Mouse (Mus musculus): ENCODE results near the gene Gadd45b. TPM values are rescaled to one million over a fixed set of nuclear protein-coding genes. Genes with fewer than 3 reads are reported as not detected.
A peak's percentile ranks its signal among the peaks of the same experiment; 100 is the strongest.

Gene Gadd45b
- polyA plus RNA-seq, 1 experiment from 2014 or later = 39.8 TPM

DNA sequence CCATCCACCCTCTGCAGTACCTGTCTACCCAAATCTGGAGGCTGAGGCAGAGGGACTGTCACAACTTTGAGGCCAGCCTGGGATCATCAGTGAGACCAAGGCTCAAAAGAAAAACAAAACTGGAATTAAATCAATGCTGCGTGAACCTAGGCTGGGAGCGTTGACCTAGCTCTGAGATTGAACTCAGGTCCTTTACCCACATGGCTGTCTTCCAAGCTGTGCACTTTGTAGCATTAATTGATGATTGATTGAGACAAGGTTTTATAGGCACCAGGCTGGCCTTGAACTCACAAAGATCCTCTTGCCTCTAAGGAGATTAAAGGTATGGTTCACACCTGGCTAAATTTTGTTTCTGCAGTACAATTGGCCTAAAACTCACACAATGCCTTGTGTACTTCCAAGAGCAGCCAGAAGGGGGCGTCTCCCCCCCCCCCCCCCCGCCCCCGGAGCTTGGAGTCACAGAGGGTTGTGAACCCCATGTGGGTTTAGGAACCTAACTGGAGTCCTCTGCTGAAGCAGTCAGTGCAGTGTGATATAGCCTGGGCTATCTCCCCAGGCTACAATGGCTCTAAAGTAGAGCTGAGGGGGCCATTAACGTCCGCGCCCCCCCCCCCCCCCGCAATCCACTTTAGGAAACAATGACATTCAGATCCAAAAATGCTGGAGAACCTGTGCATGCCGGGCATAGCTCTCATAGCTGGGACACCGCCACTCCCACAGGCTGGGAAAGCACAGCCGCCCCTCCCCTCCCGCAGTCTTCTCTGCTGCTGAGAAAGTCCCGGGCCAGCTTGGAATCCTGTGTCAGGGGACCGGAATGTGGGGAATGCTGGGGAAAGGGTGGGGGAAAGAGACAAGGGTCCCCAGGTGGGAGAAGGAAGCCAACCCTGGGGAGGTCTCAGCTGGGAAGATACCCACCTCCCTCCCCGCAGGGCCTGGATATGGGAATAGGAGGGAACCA lies 31.0 kb downstream of the Gadd45b start:
- Histone ChIP-seq H3K36me3 (ENCODE audit: control insufficient read depth, insufficient read depth, low read length) (no peaks in the 10 kb centered on the region), H3K4me3 (ENCODE audit: control insufficient read depth in 1 of 2, insufficient read depth in 1 of 2, low read depth in 1 of 2, low read length in 2 of 2) (no peak overlapping the region; a peak in 1 of 4 replicates), H3K9ac (ENCODE audit: low read length) (peak overlapping the region; percentile 54), H3K27ac (replicated peaks in 1 of 2; ENCODE audit: control insufficient read depth in 1 of 2, insufficient read depth in 1 of 2, low read depth in 2 of 2, low read length in 2 of 2) (peak overlapping the region; percentile 71 to 84), H3K9me3 (ENCODE audit: control insufficient read depth, low read length) (no peaks in the 10 kb centered on the region), H3K4me2 (ENCODE audit: low read length) (peak overlapping the region; percentile 23), H3K4me1 (ENCODE audit: control insufficient read depth in 2 of 2, insufficient read depth in 2 of 2, low read length in 2 of 2) (peaks cover 32 to 43% of the 10 kb centered on the region in 2 experiments), H3K27me3 (ENCODE audit: control insufficient read depth, insufficient read depth, low read length) (no peaks in the 10 kb centered on the region)
- 15% methylated on average over 12 of the region's 16 CpGs for WGBS
- peak; percentile 51; the same call in 1 of the 2 replicates for ATAC-seq (ENCODE audit: insufficient number of reproducible peaks, insufficient read depth, low FRiP score, low read depth)

DNA sequence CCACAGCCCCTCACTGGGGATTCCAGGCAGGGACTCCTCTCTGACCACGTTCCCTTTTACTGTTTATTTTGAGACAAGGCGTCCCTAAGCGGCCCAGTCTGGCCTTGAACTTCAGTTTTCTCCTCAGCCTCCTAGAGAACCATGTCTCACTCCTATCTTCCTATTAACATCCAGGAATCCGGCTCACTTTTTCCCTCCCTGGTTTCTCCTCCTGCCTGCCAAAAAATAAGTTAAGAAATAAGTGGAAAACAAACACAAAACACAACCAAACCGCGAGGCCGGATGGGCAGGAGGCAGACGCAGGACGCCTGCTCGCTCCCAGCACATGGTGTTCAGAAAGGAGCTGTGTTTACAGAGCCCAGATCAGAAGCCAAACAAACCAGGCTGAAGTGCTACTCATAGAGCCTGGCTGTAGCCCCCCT lies 32.2 kb downstream of the Gadd45b start:
- Histone ChIP-seq H3K4me3 (ENCODE audit: control insufficient read depth in 1 of 2, insufficient read depth in 1 of 2, low read depth in 1 of 2, low read length in 2 of 2) (no peak overlapping the region), H3K4me2 (ENCODE audit: low read length) (no peak overlapping the region), H3K36me3 (ENCODE audit: control insufficient read depth, insufficient read depth, low read length) (no peaks in the 10 kb centered on the region), H3K4me1 (ENCODE audit: control insufficient read depth in 2 of 2, insufficient read depth in 2 of 2, low read length in 2 of 2) (peaks cover 33 to 53% of the 10 kb centered on the region in 2 experiments), H3K27ac (replicated peaks in 1 of 2; ENCODE audit: control insufficient read depth in 1 of 2, insufficient read depth in 1 of 2, low read depth in 2 of 2, low read length in 2 of 2) (peak overlapping the region in 1 of 2 experiments; percentile 84; a peak in 3 of 4 replicates), H3K27me3 (ENCODE audit: control insufficient read depth, insufficient read depth, low read length) (no peaks in the 10 kb centered on the region), H3K9me3 (ENCODE audit: control insufficient read depth, low read length) (no peaks in the 10 kb centered on the region), H3K9ac (ENCODE audit: low read length) (peak overlapping the region; percentile 54)
- WGBS = 45% methylated on average over 10 of the region's 10 CpGs
- no peak for ATAC-seq (ENCODE audit: insufficient number of reproducible peaks, insufficient read depth, low FRiP score, low read depth)

DNA sequence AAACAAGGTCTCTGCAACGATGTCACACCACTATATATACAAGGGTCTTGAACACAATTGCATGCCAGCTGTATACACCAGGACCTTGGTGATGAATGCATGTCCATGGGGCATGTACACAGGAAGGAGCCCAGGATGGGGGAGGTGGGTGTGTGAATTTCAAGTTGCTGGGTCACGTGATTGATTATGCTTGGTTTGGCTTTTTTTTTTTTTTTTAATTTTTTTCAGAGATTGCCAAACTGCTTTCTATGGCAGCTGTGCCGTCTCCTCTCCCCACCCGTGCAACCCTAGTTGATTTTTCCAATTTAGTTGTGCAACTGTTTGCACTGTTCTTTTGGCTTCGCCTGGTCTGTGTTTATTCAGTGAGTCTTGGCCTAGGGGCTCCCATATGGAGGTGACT lies 32.7 kb downstream of the Gadd45b start:
- no peak for ATAC-seq (ENCODE audit: insufficient number of reproducible peaks, insufficient read depth, low FRiP score, low read depth)
- no peaks in the 10 kb centered on the region for H3K36me3 ChIP-seq (ENCODE audit: control insufficient read depth, insufficient read depth, low read length)
- no peak overlapping the region for H3K4me3 ChIP-seq (ENCODE audit: control insufficient read depth in 1 of 2, insufficient read depth in 1 of 2, low read depth in 1 of 2, low read length in 2 of 2)
- peak overlapping the region in 1 of 2 experiments; percentile 84; a peak in 2 of 4 replicates for H3K27ac ChIP-seq (replicated peaks in 1 of 2; ENCODE audit: control insufficient read depth in 1 of 2, insufficient read depth in 1 of 2, low read depth in 2 of 2, low read length in 2 of 2)
- H3K9me3 ChIP-seq (ENCODE audit: control insufficient read depth, low read length) = no peaks in the 10 kb centered on the region
- H3K4me1 ChIP-seq (ENCODE audit: control insufficient read depth in 2 of 2, insufficient read depth in 2 of 2, low read length in 2 of 2) = peaks cover 33 to 56% of the 10 kb centered on the region in 2 experiments
- H3K9ac ChIP-seq (ENCODE audit: low read length) = peak overlapping the region; percentile 54; the same call in 1 of the 2 replicates
- H3K27me3 ChIP-seq (ENCODE audit: control insufficient read depth, insufficient read depth, low read length) = no peaks in the 10 kb centered on the region
- WGBS = 87% methylated on average over 5 of the region's 5 CpGs
- H3K4me2 ChIP-seq (ENCODE audit: low read length) = no peak overlapping the region

DNA sequence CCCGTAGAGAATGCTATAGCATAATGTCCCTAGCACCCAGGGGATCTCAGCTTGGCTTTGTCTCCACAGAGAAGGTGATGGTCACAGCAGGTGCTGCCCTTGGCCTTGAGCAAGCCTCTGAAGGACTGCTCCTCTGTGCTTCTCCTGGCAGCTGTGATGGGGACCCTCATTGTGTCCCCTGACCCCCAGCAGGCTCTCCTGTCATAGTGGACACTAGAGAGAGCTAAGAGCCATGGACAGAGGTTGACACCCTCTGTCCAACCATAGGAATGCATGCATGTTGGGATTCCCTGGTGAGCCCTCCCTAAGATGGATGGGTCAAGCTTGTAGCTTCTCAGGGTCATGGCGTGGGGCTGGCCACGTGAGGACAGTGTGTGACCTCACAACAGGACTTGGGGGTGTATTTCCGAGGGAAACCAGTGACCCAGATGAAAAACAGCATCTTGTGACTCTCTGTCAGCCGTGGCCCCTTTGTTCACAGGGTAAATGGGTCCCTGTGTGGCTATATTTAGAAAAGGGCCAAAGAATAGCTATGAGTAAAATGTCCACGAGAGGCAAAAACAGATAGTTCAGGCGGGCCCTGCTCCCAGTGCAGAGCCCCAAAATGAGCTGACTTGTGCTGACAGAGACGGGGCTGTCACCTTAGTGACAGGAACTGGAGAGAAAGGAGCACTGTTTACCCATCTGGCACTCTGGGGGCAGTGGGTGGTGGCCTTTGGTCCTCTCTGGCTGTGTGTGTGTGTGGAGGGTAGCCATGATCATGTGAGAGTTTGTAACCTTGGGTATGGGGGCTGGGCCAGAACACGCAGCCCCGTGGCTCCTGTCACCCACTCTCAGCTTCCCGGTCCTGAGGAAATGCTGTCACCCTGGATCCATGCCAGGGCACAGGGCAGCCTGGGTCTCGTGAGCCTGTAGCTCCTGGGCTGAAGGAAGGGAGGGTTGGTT lies 33.4 kb downstream of the Gadd45b start:
- WGBS = 20% methylated on average over 12 of the region's 12 CpGs

DNA sequence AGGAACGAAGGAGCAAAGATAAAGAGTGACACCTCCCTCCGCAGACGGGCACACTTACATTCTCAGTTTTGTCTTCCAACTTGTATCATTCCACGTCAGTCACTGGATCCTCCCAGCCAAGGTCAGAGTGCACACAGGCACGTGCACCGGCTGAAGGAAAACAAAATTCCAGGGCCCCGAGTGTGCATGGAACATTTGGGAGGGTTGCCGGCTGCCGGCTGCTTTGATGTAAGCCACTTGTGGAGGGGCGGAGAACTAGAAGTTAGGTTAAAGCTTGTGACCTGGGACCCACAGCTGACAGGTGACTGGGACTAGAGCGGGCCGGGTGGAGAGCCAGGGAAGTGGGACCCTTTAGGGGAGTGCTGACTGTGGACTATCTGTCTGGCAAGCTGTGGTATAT lies 36.4 kb downstream of the Gadd45b start:
- Histone ChIP-seq H3K36me3 (ENCODE audit: control insufficient read depth, insufficient read depth, low read length) (no peaks in the 10 kb centered on the region), H3K4me3 (ENCODE audit: control insufficient read depth in 1 of 2, insufficient read depth in 1 of 2, low read depth in 1 of 2, low read length in 2 of 2) (no peak overlapping the region), H3K9me3 (ENCODE audit: control insufficient read depth, low read length) (no peaks in the 10 kb centered on the region), H3K27me3 (ENCODE audit: control insufficient read depth, insufficient read depth, low read length) (no peaks in the 10 kb centered on the region), H3K4me1 (ENCODE audit: control insufficient read depth in 2 of 2, insufficient read depth in 2 of 2, low read length in 2 of 2) (peaks cover 29 to 45% of the 10 kb centered on the region in 2 experiments), H3K9ac (ENCODE audit: low read length) (no peak overlapping the region), H3K27ac (replicated peaks in 1 of 2; ENCODE audit: control insufficient read depth in 1 of 2, insufficient read depth in 1 of 2, low read depth in 2 of 2, low read length in 2 of 2) (no peak overlapping the region), H3K4me2 (ENCODE audit: low read length) (no peak overlapping the region)
- no peak for ATAC-seq (ENCODE audit: insufficient number of reproducible peaks, insufficient read depth, low FRiP score, low read depth)
- 21% methylated on average over 12 of the region's 12 CpGs for WGBS

More for the DNA sequence above, 33.4 kb downstream of the Gadd45b start:
- Histone ChIP-seq H3K27ac (replicated peaks in 1 of 2; ENCODE audit: control insufficient read depth in 1 of 2, insufficient read depth in 1 of 2, low read depth in 2 of 2, low read length in 2 of 2) (peak overlapping the region; percentile 76 to 77), H3K36me3 (ENCODE audit: control insufficient read depth, insufficient read depth, low read length) (no peaks in the 10 kb centered on the region), H3K9ac (ENCODE audit: low read length) (peak overlapping the region; percentile 59), H3K4me2 (ENCODE audit: low read length) (0 out of 2 replicates have a peak overlapping the region, but pooled peaks have one; percentile 5), H3K27me3 (ENCODE audit: control insufficient read depth, insufficient read depth, low read length) (no peaks in the 10 kb centered on the region), H3K9me3 (ENCODE audit: control insufficient read depth, low read length) (no peaks in the 10 kb centered on the region), H3K4me3 (ENCODE audit: control insufficient read depth in 1 of 2, insufficient read depth in 1 of 2, low read depth in 1 of 2, low read length in 2 of 2) (no peak overlapping the region), H3K4me1 (ENCODE audit: control insufficient read depth in 2 of 2, insufficient read depth in 2 of 2, low read length in 2 of 2) (peaks cover 33 to 56% of the 10 kb centered on the region in 2 experiments)
- peak; percentile 37; the same call in 1 of the 2 replicates for ATAC-seq (ENCODE audit: insufficient number of reproducible peaks, insufficient read depth, low FRiP score, low read depth)

DNA sequence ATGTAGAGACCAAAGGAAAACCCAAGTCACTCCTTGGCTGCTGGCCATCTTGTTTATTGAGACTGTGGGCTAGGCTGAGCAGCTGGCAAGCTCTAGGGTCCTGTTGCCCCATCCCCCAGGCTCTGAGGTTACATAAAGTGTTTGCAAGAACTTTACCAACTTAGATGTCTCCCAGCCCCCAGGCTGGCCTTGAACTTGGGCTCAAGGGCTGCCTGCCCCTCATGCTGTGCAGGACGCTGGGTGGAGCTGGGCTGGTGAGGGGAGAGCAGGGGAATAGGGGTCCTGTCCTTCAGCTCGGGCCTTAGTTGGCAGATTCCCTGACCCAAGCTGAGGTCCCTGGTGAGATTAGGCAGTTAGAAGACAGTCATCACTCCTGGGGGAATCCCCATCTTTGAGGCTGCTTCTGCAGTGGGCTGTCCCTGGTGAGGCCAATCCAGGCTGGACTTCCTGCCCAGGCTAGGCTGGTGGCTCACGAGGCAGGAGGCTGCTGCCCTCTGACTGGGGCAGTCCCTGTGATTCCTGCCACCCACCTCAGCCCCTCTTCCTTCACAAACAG lies 37.3 kb downstream of the Gadd45b start:
- no peak overlapping the region for H3K4me2 ChIP-seq (ENCODE audit: low read length)
- ATAC-seq (ENCODE audit: insufficient number of reproducible peaks, insufficient read depth, low FRiP score, low read depth) = no peak
- H3K9ac ChIP-seq (ENCODE audit: low read length) = no peak overlapping the region
- H3K27me3 ChIP-seq (ENCODE audit: control insufficient read depth, insufficient read depth, low read length) = no peaks in the 10 kb centered on the region
- H3K4me1 ChIP-seq (ENCODE audit: control insufficient read depth in 2 of 2, insufficient read depth in 2 of 2, low read length in 2 of 2) = peaks cover 23 to 36% of the 10 kb centered on the region in 2 experiments
- no peaks in the 10 kb centered on the region for H3K9me3 ChIP-seq (ENCODE audit: control insufficient read depth, low read length)
- no peaks in the 10 kb centered on the region for H3K36me3 ChIP-seq (ENCODE audit: control insufficient read depth, insufficient read depth, low read length)
- WGBS = 65% methylated on average over 3 of the region's 3 CpGs
- H3K27ac ChIP-seq (replicated peaks in 1 of 2; ENCODE audit: control insufficient read depth in 1 of 2, insufficient read depth in 1 of 2, low read depth in 2 of 2, low read length in 2 of 2) = no peak overlapping the region
- no peak overlapping the region for H3K4me3 ChIP-seq (ENCODE audit: control insufficient read depth in 1 of 2, insufficient read depth in 1 of 2, low read depth in 1 of 2, low read length in 2 of 2)

DNA sequence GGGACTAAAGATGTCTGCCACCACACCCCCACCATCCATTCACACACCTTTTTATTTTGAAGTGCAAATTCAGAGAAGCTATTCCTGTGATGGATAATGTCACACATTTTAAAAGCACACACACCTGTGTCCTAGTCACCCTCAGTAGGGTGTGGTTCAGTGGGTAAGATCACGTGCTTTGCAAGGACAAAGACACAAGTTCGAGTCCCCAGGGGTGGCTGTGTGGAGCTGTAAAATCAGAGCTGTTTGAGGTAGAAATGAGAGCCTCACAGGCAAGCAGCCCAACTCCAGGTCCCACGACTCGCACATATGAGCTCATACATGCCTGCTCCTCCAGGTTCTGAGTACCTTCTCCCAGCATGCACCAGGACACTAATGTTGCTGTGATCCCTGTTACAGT lies 38.2 kb downstream of the Gadd45b start:
- no peak for ATAC-seq (ENCODE audit: insufficient number of reproducible peaks, insufficient read depth, low FRiP score, low read depth)

More for the DNA sequence above, 38.2 kb downstream of the Gadd45b start:
- H3K4me2 ChIP-seq (ENCODE audit: low read length) = no peak overlapping the region
- H3K27ac ChIP-seq (replicated peaks in 1 of 2; ENCODE audit: control insufficient read depth in 1 of 2, insufficient read depth in 1 of 2, low read depth in 2 of 2, low read length in 2 of 2) = no peak overlapping the region
- H3K36me3 ChIP-seq (ENCODE audit: control insufficient read depth, insufficient read depth, low read length) = no peaks in the 10 kb centered on the region
- H3K27me3 ChIP-seq (ENCODE audit: control insufficient read depth, insufficient read depth, low read length) = no peaks in the 10 kb centered on the region
- H3K9me3 ChIP-seq (ENCODE audit: control insufficient read depth, low read length) = no peaks in the 10 kb centered on the region
- H3K9ac ChIP-seq (ENCODE audit: low read length) = no peak overlapping the region
- H3K4me1 ChIP-seq (ENCODE audit: control insufficient read depth in 2 of 2, insufficient read depth in 2 of 2, low read length in 2 of 2) = peaks cover 28 to 37% of the 10 kb centered on the region in 2 experiments
- 76% methylated on average over 4 of the region's 4 CpGs for WGBS
- H3K4me3 ChIP-seq (ENCODE audit: control insufficient read depth in 1 of 2, insufficient read depth in 1 of 2, low read depth in 1 of 2, low read length in 2 of 2) = no peak overlapping the region
